Comparison of ENCODE assay signal across 8 mouse cellular contexts in the genomic region with DNA sequence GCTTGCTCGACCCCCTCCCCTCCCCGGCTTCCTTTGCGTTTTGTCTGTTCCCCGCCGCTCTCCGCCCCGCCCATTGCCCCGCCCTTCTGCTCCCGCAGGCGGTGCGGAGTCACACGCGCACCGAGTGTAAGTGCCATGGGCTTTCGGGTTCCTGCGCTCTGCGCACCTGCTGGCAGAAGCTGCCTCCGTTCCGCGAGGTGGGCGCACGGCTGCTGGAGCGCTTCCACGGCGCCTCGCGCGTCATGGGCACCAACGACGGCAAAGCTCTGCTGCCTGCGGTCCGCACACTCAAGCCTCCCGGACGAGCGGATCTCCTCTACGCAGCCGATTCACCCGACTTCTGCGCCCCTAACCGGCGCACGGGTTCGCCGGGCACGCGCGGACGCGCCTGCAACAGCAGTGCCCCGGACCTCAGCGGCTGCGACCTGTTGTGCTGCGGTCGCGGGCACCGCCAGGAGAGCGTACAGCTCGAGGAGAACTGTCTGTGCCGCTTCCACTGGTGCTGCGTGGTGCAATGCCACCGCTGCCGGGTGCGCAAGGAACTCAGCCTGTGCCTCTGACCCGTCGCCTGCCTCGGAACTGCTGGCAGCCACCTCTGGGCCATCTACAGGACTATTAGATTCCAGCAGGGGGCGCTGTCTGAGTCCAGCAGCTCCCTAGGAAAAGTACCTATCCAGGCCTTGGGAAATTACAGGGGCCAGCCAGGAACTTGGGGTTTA. TPM values are rescaled to one million over a fixed set of nuclear protein-coding genes. Genes with fewer than 3 reads are reported as not detected.
DNase-seq lines count a peak whose midpoint lies in the region; ATAC-seq and TF ChIP-seq lines count a peak whose summit lies in the region.

No protein-coding gene starts in this region.

- no peaks in the 10 kb centered on the region for H3K36me3 ChIP-seq in forebrain, embryonic 10.5 days (replicated peaks)
- no peaks in the 10 kb centered on the region for H3K36me3 ChIP-seq in stomach, postnatal 0 days (ENCODE audit: control insufficient read depth, insufficient read depth, low read length)

- no peak for TF ChIP-seq EP300 in stomach, postnatal 0 days (optimal IDR thresholded peaks at IDR 0.05)

- H3K4me2 ChIP-seq in stomach, postnatal 0 days (replicated peaks; ENCODE audit: low read depth), result peak overlapping the region; percentile 72

- TF ChIP-seq CTCF in stomach, postnatal 0 days (IDR thresholded peaks at IDR 0.05; ENCODE audit: low read depth), result peak; percentile 76

- peak; percentile 35 for ATAC-seq in stomach, postnatal 0 days (ENCODE audit: low FRiP score, low TSS enrichment)

- no peak overlapping the region for H3K27ac ChIP-seq in forebrain, embryonic 10.5 days
- no peak overlapping the region for H3K27ac ChIP-seq in stomach, postnatal 0 days (replicated peaks)

- peak overlapping the region; percentile 23; the same call in 1 of the 2 replicates for H3K9ac ChIP-seq in stomach, postnatal 0 days (ENCODE audit: low read length)

- WGBS in forebrain, embryonic 10.5 days, result 1% methylated on average over 67 of the region's 67 CpGs
- WGBS in stomach, postnatal 0 days, result 2% methylated on average over 66 of the region's 67 CpGs

- intact Hi-C loops in heart, postnatal 36 days (cut with DNase I), result no loop called here

- peaks cover 6% of the 10 kb centered on the region; the same call in 1 of the 2 replicates for H3K9me3 ChIP-seq in forebrain, embryonic 10.5 days
- H3K9me3 ChIP-seq in stomach, postnatal 0 days (ENCODE audit: control insufficient read depth, low read length), result no peaks in the 10 kb centered on the region

- H3K4me3 ChIP-seq in forebrain, embryonic 10.5 days, result peak overlapping the region; percentile 54
- H3K4me3 ChIP-seq in stomach, postnatal 0 days (ENCODE audit: low read depth, low read length), result peak overlapping the region; percentile 43

- H3K27me3 ChIP-seq in forebrain, embryonic 10.5 days (ENCODE audit: poor library complexity, severe bottlenecking), result peaks cover 99% of the 10 kb centered on the region
- H3K27me3 ChIP-seq in stomach, postnatal 0 days (ENCODE audit: control insufficient read depth, insufficient read depth, low read length), result peaks cover 21% of the 10 kb centered on the region

- peak; percentile 71 for DNase-seq in gastrocnemius, adult 18-20 months (ENCODE audit: low spot score)
- DNase-seq in gastrocnemius, postnatal 25 days, result no peak
- DNase-seq in ZHBTc4 (ENCODE audit: low read depth, low spot score), result peak; percentile 95
- no peak for DNase-seq in forebrain, embryonic 10.5 days (ENCODE audit: extremely low spot score, low spot score)
- DNase-seq in heart, postnatal 36 days, result peak; percentile 60 to 62
- peak; percentile 42 to 61 for DNase-seq in layer of hippocampus, postnatal 25 days (ENCODE audit: extremely low spot score in 1 of 2, low spot score in 1 of 2)
- DNase-seq in mesoderm, embryonic 11.5 days (ENCODE audit: low read depth, low spot score), result peak; percentile 83
- DNase-seq in stomach, postnatal 0 days (ENCODE audit: low spot score), result peak; percentile 57

- peaks cover 31% of the 10 kb centered on the region for H3K4me1 ChIP-seq in forebrain, embryonic 10.5 days
- no peaks in the 10 kb centered on the region for H3K4me1 ChIP-seq in stomach, postnatal 0 days (replicated peaks; ENCODE audit: control insufficient read depth, insufficient read depth)

RNA-seq across cellular contexts. Expression of a gene that starts 7.1 kb away (rescaled TPM):
- total RNA-seq in gastrocnemius, adult 18-20 months (2021), result under 1 TPM; 0.11 to 0.14 TPM
- total RNA-seq in gastrocnemius, postnatal 25 days (2021), result not detected
- 0.65 and 0.92 TPM in 2 replicates for polyA plus RNA-seq in forebrain, embryonic 10.5 days (2016; fragmentation: Nextera tagmentation; extraction: Ambion mirVana)
- not detected for total RNA-seq in heart, postnatal 36 days (2021)
- 1 to 10 TPM; 2.0 to 2.2 TPM for total RNA-seq in layer of hippocampus, postnatal 25 days (2021)
- polyA plus RNA-seq in stomach, postnatal 0 days (2015; fragmentation: Nextera tagmentation; extraction: Ambion mirVana), result 8.7 and 10.6 TPM in 2 replicates

RNA-seq across cellular contexts. Expression of a gene that starts 12.5 kb away (rescaled TPM):
- total RNA-seq in gastrocnemius, adult 18-20 months (2021), result under 1 TPM; 0.45 to 0.50 TPM
- under 1 TPM; 0.46 TPM for total RNA-seq in gastrocnemius, postnatal 25 days (2021)
- 9.1 and 10.6 TPM in 2 replicates for polyA plus RNA-seq in forebrain, embryonic 10.5 days (2016; fragmentation: Nextera tagmentation; extraction: Ambion mirVana)
- total RNA-seq in heart, postnatal 36 days (2021), result under 1 TPM; 0.14 to 0.33 TPM
- under 1 TPM in 1 of 2 experiments, not detected in 1; 0.37 TPM for total RNA-seq in layer of hippocampus, postnatal 25 days (2021)
- 3.6 and 4.8 TPM in 2 replicates for polyA plus RNA-seq in stomach, postnatal 0 days (2015; fragmentation: Nextera tagmentation; extraction: Ambion mirVana)

RNA-seq across cellular contexts. Expression of a gene that starts 35.2 kb away (rescaled TPM):
- total RNA-seq in gastrocnemius, adult 18-20 months (2021), result 100 to 1,000 TPM in 1 of 2 experiments, 10 to 100 TPM in 1; 75.0 to 102 TPM
- 10 to 100 TPM; 54.4 to 93.4 TPM for total RNA-seq in gastrocnemius, postnatal 25 days (2021)
- polyA plus RNA-seq in forebrain, embryonic 10.5 days (2016; fragmentation: Nextera tagmentation; extraction: Ambion mirVana), result 0.20 TPM in 1 of 2 replicates, not detected in the other
- total RNA-seq in heart, postnatal 36 days (2021), result 1 to 10 TPM; 1.1 to 1.4 TPM
- not detected for total RNA-seq in layer of hippocampus, postnatal 25 days (2021)
- polyA plus RNA-seq in stomach, postnatal 0 days (2015; fragmentation: Nextera tagmentation; extraction: Ambion mirVana), result 0.25 and 0.29 TPM in 2 replicates

Comparison
In these comparisons a context has a peak if more than half of its experiments do, and no peak if none do; other contexts are left out.
1. DNase-seq: peak in gastrocnemius, adult 18-20 months (single experiment), ZHBTc4 (single experiment), heart, postnatal 36 days (2 of 2), layer of hippocampus, postnatal 25 days (2 of 2), mesoderm, embryonic 11.5 days (single experiment) and stomach, postnatal 0 days (single experiment); none in gastrocnemius, postnatal 25 days (single experiment) and forebrain, embryonic 10.5 days (single experiment).
2. RNA of a gene that starts 35.2 kb away (total RNA-seq): 75.0 to 102 TPM in gastrocnemius, adult 18-20 months and 54.4 to 93.4 TPM in gastrocnemius, postnatal 25 days; 1.1 to 1.4 TPM in heart, postnatal 36 days and not detected in layer of hippocampus, postnatal 25 days; every median in the first group is over 10 times any median in the second.